Mouse (Mus musculus): Measurements from ENCODE around the gene Cars2.
"Not testable (repeated sequence)": the region's sequence is repeated elsewhere in the genome, so short reads cannot be mapped to it uniquely, and the experiment has no call there.

The Cars2 gene

DNA sequence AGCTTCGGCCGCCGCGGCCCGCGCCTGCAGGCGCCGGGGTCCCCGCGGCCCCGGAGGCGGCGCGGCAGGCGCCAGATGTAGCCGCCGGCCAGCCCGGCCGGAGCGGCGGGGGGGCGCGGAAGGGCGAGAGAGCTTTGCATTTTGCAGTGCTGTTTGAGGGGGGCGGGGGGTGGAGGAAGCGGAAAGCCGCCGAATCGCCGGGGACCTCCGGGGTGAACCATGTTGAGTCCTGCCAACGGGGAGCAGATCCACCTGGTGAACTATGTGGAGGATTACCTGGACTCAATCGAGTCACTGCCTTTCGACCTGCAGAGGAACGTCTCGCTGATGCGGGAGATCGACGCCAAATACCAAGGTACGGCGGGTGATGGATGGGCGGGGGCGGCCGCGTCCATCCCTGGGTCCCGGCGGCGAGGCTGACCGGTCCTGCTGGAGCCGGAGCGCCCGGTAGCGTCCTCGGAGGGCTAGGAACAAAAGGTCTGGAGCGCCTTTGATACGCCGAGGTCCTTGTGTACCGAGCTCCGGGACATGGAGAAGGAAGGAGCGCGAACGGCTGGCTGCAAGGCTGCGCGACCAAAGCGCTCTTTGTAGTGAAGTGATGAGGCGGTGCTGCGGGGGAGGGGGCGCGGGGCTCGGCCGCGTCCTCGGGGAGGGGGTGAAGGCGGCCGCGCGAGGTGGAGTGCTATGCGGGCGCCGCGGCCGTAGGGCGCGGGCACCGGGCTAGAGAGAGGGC lies 6.3 kb upstream of the Cars2 start:
- DNase-seq (ENCODE audit: low spot score in 2 of 2) = peak; percentile 68 to 76

DNA sequence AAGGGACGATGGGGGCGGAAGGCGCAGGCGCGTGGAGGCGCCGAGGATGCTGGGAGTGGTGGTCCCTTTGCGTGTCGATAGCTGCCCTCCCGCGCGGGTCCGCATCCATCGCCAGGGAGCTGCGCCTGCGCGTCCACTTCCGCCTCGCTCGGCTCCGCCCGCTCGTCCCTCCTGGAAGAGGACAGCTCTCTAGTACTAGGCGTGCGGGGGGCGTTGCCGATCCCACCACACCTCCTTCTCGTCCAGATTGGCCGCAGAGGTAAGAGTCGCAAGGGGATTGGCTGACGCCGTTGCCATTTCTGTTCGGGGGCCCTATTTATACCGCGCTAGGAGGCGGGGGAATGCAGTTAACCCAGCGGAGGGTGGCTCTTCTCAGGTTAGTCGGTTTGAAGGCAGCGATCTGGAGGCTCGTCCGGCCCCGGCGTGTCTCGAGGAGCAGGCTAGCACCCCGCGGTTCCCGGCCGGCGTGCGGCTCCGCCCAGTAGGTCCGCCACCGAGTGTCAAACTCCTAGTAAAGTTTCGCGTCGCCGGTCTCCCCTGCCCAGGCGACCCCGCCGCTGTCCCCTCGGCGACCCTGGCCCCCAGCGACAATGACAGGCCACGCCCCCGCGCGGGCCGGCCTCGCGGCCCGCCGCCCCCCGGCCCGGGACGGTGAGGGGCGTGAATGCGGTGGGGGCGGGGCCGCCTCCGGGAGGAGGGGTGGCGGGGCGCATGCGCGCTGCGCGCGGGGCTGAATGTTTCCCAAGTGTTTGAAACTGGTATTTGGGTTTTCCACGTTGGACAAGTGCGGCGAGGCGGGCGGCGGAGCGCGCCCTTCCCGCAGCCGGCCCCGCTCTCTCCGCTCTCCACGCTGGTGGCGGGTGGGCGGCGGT lies 5.4 kb upstream of the Cars2 start:
- DNase-seq (ENCODE audit: low spot score in 2 of 2) = peak; percentile 100

DNA sequence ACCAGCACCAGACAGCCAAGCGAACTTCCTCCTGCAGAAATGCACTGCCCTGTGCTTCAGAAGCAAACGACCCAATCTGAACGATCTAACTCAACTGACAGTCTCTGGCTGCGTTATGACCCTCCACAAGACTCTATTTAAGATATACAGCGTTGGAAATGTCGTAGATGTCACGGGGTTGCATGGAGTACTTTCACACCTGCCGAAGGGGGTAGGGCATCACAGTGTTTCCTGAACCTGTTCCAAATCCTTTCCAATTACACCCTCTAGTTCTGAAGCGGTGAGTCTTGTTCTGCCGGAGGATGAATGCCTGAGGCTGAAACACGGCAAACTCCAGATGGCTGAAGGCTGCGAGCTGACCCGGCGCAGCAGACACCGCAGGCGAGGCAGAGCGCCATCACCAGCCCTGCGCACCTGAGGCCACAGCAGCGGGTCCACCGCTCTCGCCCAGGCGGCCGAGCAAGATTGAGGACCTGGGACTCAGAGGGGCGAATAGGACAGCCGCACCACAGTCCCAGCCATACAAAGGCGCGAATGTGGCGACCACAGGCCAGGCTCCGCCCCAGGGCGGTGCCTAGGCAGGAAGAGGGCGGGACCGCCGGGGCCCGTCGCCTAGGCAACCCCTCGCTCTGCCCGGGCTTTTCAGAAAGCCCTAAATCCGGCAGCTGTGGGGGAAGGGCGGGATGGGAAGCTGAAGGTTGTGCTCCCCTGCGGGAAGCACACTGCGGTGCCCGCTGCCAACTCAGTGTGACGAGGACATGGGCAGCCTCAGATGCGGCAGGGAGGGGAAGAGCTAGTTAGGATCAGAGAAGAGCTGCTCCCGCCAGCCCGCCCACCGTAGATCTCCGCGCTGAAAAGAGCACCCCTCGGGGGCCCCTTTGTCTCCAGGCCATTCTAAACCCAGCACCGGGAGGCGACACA lies 4.5 kb upstream of the Cars2 start, which contains the start of gene Ing1:
Ing1 (plus strand) TSS at position 773 of the 921 bp plus-strand sequence.
- DNase-seq (ENCODE audit: low spot score in 2 of 2) = peak; percentile 97 to 98

DNA sequence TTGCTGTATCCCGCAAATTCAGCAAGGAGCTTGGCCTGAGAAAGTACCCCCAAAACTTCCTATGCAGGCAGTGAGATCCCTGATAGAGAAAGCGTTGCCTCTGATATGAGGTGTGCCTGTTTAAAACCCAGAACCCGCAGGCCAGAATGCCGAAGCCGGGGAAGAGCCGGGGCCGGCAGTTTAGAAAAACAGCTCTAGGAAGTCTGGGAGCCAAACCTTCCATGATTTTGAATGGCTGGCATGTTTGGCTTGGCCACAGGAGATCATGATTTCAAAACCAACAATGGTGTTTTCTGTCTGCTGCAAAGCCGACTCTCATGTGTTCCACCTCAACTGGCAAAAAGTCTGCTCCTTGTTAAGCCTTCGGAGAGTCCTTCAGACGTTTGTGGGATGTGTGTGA lies 1.8 kb upstream of the Cars2 start:
- DNase-seq (ENCODE audit: low spot score in 2 of 2) = no peak

DNA sequence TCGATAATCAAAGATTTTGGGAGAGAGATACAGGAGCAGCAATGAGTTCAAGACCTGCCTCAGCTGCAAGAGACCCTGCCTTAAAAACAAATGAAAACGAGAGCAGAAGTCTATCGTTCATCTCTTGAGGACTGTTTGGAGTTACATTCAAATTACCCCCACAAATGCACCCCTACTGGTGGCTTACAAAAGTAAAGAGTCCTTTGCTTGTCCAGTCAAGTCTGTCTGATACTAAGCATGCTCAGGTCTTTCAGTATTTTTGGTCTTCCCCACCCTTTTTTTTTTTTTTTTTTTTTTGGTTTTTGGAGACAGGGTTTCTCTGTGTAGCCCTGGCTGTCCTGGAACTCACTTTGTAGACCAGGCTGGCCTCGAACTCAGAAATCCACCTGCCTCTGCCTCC lies 914 bp upstream of the Cars2 start:
- DNase-seq (ENCODE audit: low spot score in 2 of 2) = not testable (repeated sequence)

DNA sequence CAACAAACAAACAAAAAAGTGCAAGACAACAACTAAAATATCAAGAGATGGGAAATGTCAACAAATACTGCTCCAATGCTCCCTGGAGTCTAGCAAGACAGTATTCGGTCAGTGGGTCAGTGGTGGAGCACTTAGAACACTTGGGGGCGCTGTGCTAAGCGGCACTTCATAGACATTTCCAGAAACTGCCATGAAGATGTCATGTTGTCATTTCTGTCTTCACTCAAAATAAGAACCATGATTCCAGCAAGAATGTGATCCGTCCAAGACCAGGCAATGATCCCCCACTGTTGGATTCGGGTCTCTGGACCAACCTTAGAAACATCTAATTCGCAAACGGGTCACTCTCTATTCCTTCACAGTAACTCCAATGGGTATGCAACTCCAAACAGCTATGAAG lies 877 bp downstream of the Cars2 start:
- peak in 1 of 2 experiments; percentile 56 for DNase-seq (ENCODE audit: low spot score in 2 of 2)

DNA sequence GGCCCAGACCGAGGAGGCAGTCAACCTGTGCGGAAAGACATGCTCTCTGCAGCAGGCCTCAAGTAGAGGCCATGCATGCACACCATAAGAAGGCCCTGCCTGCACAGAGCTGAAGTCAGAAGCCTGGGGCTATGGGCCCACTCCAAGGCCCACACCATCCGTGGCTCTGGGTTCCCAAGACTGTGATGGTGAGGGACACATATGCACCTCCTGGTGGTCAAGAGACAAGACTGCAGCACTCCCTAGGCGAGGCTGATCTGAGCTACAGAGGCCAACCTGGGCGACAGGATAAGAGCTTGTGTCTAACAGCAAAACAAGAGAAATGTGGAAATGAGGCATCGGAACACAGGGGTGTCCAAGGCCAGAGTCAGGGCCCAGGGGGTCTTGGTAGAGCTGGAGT lies 3.5 kb downstream of the Cars2 start:
- no peak for DNase-seq (ENCODE audit: low spot score in 2 of 2)

DNA sequence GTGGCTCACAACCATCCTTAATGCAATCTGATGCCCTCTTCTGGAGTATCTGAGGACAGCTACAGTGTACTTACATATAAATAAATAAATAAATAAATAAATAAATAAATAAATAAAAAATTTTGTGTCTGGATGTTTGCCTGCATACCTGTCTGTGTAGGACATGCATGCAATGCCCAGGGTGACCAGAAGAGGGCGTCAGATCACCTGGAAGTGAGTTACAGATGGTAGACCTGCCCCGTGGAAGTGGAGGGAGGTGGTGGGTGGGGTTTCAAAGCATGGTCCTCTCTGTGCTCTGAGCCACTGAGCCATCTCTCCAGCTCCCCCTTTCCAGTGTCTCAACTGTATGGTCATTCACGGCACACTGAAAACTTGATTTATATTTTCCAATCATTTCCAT lies 6.2 kb downstream of the Cars2 start:
- peak in 1 of 2 experiments; percentile 43 for DNase-seq (ENCODE audit: low spot score in 2 of 2)

DNA sequence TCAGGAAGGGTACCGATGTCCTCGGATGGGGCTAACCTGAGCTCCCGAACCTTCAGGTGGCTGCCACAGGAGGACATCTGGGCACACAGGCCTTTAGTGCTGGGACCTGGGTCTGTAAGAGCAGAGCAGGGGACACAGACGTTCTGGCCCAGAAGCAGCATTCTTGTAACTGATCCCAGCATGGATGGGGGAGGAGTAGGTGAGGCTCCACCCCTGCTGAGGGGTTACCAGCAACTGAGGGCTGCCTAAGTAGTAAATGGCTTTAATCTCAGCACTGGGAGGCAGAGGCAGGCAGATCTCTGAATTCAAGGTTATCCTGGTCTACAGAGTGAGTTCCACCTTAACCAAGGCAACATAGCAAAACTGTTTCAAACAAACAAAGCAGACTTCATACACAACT lies 7.7 kb downstream of the Cars2 start:
- DNase-seq (ENCODE audit: low spot score in 2 of 2) = no peak

DNA sequence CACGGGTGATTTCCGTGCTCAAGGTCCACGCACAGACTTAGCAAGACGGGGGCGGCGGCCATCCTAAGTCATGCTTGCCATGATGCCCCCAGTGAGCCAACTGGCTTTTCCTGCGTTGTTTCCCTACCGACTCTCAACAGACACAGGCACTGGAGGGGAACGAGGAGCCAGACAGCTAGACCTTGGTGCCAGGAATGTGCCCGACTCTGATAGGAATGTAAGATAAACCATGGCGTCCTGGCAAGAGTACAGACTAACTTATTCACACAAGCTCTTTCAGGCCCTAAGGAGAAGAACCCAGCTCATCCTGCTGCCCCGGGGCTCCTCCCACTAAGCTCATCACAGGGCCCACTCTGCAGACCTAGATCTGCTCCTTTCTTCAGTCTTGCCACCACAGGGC lies 8.6 kb downstream of the Cars2 start:
- no peak for DNase-seq (ENCODE audit: low spot score in 2 of 2)

DNA sequence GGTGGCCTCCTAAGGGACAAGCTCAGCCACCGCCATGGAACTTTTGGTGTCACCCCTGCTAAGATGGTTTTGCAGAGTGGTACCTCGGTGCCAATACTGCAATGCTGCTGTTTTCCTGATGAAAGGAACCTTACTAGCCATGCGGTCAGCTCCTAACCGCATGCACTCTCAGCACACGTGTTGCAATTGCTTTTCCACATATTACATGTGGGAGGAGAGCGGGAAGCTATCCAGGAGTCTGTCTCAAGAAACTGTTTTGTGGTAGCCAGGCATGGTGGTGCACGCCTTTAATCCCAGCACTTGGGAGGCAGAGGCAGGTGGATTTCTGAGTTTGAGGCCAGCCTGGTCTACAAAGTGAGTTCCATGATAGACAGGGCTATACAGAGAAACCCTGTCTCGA lies 10.4 kb downstream of the Cars2 start:
- DNase-seq (ENCODE audit: low spot score in 2 of 2) = no peak

DNA sequence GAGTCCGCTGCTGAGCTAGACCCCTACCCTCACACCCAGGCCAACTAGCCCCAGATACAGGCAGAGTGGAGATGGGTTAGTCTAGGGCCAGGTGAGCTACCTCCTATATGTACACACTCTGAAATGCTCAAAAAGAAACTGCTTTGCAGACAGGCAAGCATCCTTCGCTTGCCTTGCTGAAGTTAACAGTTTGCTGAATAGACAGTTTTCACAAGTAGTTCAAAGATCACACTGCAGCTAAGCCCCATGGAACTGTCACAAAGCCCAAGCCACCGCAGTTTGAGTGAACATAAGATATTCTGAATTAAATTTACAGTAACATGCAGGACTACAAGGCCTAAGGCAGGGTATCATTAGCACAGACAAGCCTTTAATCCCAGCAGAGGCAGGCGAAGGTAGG lies 11.5 kb downstream of the Cars2 start:
- DNase-seq (ENCODE audit: low spot score in 2 of 2) = no peak

DNA sequence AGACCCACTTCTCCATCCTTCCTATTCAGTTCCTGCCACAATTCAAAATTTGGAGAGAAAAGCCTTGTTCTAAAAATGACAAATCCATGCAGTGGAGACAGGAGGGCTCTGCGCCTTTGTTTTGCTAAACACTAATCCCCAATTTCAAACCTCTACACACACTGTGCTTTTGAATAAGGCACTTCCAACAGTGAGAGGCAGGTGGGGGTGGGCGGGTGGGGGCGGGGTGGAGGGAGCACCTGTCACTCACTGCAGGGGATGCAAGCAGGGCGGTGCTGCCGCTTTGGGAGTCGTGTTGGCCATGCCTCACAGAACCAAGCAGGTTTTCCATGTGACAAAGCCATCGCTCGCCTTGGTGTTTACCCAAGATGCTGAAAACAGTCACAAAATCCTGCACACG lies 16.1 kb downstream of the Cars2 start:
- DNase-seq (ENCODE audit: low spot score in 2 of 2) = no peak

DNA sequence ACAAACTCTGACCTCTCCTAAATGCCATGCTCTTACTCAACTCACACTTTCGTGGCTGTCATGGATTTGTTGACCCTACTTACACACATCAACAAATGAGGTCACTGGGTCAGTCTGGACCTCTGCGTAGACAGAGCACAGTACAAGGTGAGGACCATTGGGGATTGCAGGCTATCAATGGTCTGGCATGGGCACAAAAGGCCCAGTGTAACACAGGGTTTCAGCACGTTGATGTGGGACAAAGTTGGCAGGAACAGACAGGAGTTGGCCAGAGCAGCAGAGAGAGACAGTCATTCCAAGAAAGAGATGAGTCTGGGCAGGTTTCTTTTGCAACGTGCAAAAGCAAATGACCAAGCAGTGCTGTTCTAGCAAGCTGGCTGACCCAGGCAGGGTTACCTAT lies 19.7 kb downstream of the Cars2 start:
- DNase-seq (ENCODE audit: low spot score in 2 of 2) = no peak

DNA sequence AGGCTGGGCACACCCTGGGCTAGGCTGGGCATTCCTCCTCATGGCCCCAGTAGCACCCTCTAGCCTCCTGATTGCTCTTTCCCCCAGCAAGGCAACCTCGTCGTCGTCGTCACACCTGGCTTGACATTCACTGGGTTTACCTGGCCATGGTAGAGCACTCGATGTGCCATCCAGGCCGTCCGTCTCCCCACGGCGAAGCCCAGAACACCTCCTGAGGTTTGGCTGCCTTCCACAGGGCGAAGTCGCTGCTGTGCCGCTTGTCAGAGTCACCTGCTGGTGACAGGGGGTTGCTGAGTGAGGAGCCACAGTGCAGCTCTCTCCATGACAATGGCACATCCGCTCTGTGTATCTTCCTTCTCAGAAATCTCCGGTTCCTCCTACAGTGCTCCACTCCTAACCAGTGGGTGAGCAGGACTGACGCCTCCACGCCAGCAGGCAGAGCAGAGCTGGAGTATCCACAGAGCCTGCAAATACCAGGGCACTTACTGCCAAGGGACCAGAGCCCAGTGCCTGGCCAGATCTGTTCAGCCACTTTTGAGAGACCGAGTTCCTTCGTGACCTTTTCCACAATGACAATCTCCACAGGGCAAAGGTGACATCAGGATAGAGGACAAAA lies 20.3 kb downstream of the Cars2 start:
- no peak for DNase-seq (ENCODE audit: low spot score in 2 of 2)

DNA sequence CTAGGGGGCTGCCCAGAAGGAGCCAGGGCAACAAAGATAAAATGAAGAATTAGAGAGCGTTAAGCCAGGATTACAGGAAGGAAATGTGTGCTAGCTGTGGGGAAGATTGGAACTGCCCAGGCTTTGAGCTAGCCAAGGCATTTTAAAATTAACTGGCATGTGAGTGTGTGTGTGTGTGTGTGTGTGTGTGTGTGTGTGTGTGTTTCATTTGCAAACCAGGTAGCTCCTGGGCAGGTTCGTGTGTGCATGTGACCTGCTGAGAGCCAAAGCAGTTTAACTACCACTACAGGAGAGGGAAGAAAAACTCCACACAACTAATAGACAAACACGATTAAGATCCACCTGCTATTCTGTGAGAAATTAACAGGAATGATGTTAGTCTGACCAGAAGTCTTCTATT lies 27.3 kb downstream of the Cars2 start:
- DNase-seq (ENCODE audit: low spot score in 2 of 2) = no peak

DNA sequence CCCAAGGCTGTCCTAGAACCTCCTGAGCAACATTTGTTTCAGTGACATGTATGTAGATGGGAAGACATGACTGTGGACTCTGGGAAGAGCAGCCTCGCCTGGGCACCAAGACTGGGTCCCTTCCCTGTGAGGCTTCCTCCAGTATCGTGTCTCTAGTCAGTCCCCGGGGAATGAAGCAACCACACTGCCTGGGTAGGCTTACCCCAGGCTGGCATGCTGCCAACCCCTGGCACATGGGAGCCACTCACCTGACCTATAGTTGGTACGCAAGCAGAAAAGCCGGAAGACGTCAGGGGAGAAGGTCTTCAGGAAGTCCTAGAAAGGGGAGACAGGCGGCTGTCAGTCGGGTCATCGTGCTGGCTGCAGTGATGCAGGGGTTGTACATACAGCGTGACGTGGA lies 31.9 kb downstream of the Cars2 start:
- no peak for DNase-seq (ENCODE audit: low spot score in 2 of 2)

DNA sequence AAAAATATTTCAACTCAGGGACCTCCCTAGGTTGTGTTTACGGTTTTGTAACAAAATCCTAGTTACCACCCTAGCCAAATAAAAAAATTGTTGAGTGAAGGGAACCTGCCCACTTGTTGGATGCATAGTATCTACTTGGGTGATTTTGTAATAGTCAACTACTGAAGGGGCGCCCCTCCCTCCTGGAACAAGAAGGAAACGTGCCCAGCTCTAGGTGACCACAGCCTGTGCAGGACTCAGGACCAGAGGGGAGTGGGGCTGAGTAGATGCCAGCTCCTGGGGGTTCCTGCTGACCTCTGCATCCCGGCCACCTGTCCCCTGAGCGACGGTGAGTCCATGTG lies 32.6 kb downstream of the Cars2 start:
- DNase-seq (ENCODE audit: low spot score in 2 of 2) = no peak

DNA sequence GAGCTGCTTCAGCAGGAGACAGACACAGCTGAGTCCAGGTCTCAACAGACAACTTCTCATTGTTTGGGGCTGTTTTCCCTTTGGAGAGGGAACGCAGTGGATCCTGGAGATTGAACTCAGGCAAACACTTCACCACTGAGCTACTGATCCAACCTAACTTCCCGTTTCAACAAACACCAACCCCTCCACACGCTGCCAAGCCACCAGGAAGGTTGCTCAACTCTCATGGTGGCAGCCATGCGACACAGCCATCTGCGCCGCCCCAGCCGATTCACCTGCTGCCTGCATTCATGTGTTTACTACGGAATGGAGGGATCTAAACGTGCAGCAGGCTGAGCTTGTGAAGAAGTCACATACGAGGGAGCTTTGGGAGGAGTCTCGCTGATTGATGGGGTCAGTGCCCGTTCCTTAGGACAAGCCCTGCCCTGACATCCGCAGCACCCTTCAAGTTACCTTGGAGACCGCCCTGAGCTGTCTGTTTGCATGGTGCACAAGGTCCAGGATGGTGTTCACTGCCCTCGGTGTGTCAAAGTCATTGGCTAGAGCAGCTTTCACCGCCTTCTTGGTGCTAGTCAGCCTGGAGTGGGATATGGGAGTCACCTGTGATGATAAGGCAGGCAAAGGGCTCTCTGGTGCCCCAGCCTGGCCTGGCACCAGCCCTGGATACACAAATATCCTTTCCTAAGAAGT lies 33.1 kb downstream of the Cars2 start:
- DNase-seq (ENCODE audit: low spot score in 2 of 2) = no peak

DNA sequence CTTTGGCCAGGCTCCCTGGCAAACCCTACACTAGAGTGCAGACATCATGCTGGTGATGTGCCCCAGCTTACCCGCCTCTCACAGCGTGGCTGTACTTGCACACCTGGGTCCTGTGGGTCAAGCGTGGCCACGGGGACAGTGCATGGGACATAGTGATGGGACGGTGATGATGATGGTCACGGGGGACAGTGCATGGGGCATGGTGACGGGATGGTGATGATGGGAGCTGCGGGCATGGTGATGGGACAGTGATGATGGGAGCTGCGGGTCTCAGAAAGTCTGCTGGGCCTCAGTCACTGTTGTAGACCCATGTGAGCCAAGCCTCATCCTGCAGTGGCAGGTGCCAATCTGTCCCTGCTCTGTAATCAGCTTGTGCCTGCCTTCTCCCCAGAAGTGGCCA lies 34.3 kb downstream of the Cars2 start:
- no peak for DNase-seq (ENCODE audit: low spot score in 2 of 2)

DNA sequence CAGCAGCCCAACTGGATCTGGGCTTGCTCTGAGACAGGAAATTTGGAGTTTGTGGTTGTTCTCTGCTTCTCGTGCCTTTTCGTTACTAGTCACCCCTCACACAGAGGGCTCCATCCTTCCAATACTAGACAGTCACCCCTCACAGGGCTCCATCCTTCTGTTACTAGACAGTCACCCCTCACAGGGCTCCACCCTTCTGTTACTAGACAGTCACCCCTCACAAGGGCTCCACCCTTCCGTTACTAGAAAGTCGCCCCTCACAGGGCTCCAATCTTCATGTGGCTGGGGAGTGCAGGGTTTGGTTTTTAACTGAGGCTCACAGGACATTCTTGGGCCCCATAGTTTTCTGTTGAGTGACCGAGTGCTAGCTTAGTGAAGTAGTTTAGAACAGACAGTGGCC lies 37.3 kb downstream of the Cars2 start:
- no peak for DNase-seq (ENCODE audit: low spot score in 2 of 2)
